ENCODE assay signal across 24 mouse cellular contexts in genomic region chr2:57269690-57270435, GRCm38 (mm10). TPM values are rescaled to one million over a fixed set of nuclear protein-coding genes. Genes with fewer than 3 reads are reported as not detected.
A peak's percentile ranks its signal among the peaks of the same experiment; 100 is the strongest.
DNase-seq lines count a peak whose midpoint lies in the region; ATAC-seq lines count a peak whose summit lies in the region.
"Had no signal": no experiment of that assay in that cellular context is flagged by ENCODE, and none has a peak within 500 bp of the region (broad histone marks: within the 10 kb centered on the region; RNA-seq: fewer than 3 reads in every experiment).

No protein-coding gene starts in this region.

- peaks cover 40% of the 10 kb centered on the region for H3K4me1 ChIP-seq in forebrain, embryonic 10.5 days
- H3K4me1 ChIP-seq in forebrain, embryonic 11.5 days (replicated peaks; ENCODE audit: control insufficient read depth, insufficient read depth, low read length) = peaks cover 5% of the 10 kb centered on the region; the same call in 1 of the 2 replicates
- H3K4me1 ChIP-seq in kidney, embryonic 16.5 days (ENCODE audit: insufficient read depth, low read length) = 0 out of 2 replicates have a peak, but pooled peaks cover 3% of the 10 kb centered on the region
- no peaks in the 10 kb centered on the region for H3K4me1 ChIP-seq in intestine, embryonic 15.5 days (replicated peaks)
- H3K4me1 ChIP-seq: hindbrain, embryonic 12.5 days had no signal

- H3K27ac ChIP-seq in forebrain, embryonic 10.5 days = 0 out of 2 replicates have a peak overlapping the region, but pooled peaks have one; percentile 3
- no peak overlapping the region for H3K27ac ChIP-seq in forebrain, embryonic 11.5 days (ENCODE audit: low read depth, low read length)
- no peak overlapping the region for H3K27ac ChIP-seq in kidney, embryonic 16.5 days (ENCODE audit: low read length)
- no peak overlapping the region for H3K27ac ChIP-seq in intestine, embryonic 15.5 days
- H3K27ac ChIP-seq: forebrain, embryonic 13.5 days; heart, adult 2 months; heart, embryonic 13.5 days; hindbrain, embryonic 12.5 days; midbrain, embryonic 12.5 days had no signal

- peaks cover 8% of the 10 kb centered on the region for H3K36me3 ChIP-seq in forebrain, embryonic 10.5 days (replicated peaks)
- no peaks in the 10 kb centered on the region for H3K36me3 ChIP-seq in forebrain, embryonic 11.5 days (ENCODE audit: control insufficient read depth, insufficient read depth, low read length)
- H3K36me3 ChIP-seq in kidney, embryonic 16.5 days (ENCODE audit: insufficient read depth, low read length) = no peaks in the 10 kb centered on the region
- H3K36me3 ChIP-seq in intestine, embryonic 15.5 days = no peaks in the 10 kb centered on the region
- H3K36me3 ChIP-seq: heart, embryonic 13.5 days; hindbrain, embryonic 12.5 days; midbrain, embryonic 12.5 days had no signal

- no peak for DNase-seq in forebrain, embryonic 10.5 days (ENCODE audit: extremely low spot score, low spot score)
- no peak for DNase-seq in forebrain, embryonic 11.5 days (ENCODE audit: low spot score)
- no peak for DNase-seq in kidney, adult 11 months
- peak; percentile 63 for DNase-seq in skeletal muscle tissue, adult 2 months (ENCODE audit: low read depth, low spot score)
- no peak for DNase-seq in frontal cortex, postnatal 25 days (ENCODE audit: low spot score in 2 of 2)
- DNase-seq: adrenal gland, postnatal 10 days; cerebellum, adult 18-20 months; gastrocnemius, postnatal 10 days; heart, adult 2 months; heart, postnatal 14 days; kidney, adult 9 months; layer of hippocampus, adult 9-11 months; liver; liver, postnatal 0 days; right cerebral cortex, postnatal 14 days; thymus, adult 18-20 months; thymus, postnatal 36 days had no signal

- H3K4me2 ChIP-seq in forebrain, embryonic 11.5 days (ENCODE audit: low read depth, low read length, severe bottlenecking) = no peak overlapping the region
- H3K4me2 ChIP-seq in kidney, embryonic 16.5 days (replicated peaks; ENCODE audit: low read depth, low read length) = no peak overlapping the region
- H3K4me2 ChIP-seq in intestine, embryonic 15.5 days (replicated peaks) = no peak overlapping the region
- H3K4me2 ChIP-seq: forebrain, embryonic 13.5 days; heart, embryonic 13.5 days; hindbrain, embryonic 12.5 days; midbrain, embryonic 12.5 days had no signal

- H3K9ac ChIP-seq in forebrain, embryonic 11.5 days (ENCODE audit: low read length) = no peak overlapping the region
- no peak overlapping the region for H3K9ac ChIP-seq in kidney, embryonic 16.5 days (replicated peaks; ENCODE audit: low read length)
- no peak overlapping the region for H3K9ac ChIP-seq in intestine, embryonic 15.5 days
- H3K9ac ChIP-seq: forebrain, embryonic 13.5 days; heart, embryonic 13.5 days; hindbrain, embryonic 12.5 days; liver, postnatal 0 days; midbrain, embryonic 12.5 days had no signal

- ATAC-seq in forebrain, embryonic 11.5 days (replicated peaks; ENCODE audit: low FRiP score) = no peak
- peak; percentile 69; the same call in 1 of the 2 replicates for ATAC-seq in kidney, embryonic 16.5 days (ENCODE audit: low FRiP score, low TSS enrichment)
- ATAC-seq in intestine, embryonic 15.5 days = peak; percentile 73
- ATAC-seq: forebrain, embryonic 13.5 days; liver, postnatal 0 days; lung, postnatal 0 days had no signal

- H3K27me3 ChIP-seq in forebrain, embryonic 10.5 days (ENCODE audit: poor library complexity, severe bottlenecking) = peaks cover 5% of the 10 kb centered on the region; the same call in 1 of the 2 replicates
- no peaks in the 10 kb centered on the region for H3K27me3 ChIP-seq in forebrain, embryonic 11.5 days (ENCODE audit: control insufficient read depth, insufficient read depth, low read length)
- H3K27me3 ChIP-seq in kidney, embryonic 16.5 days (ENCODE audit: insufficient read depth, low read length) = no peaks in the 10 kb centered on the region
- H3K27me3 ChIP-seq in intestine, embryonic 15.5 days (replicated peaks) = no peaks in the 10 kb centered on the region
- H3K27me3 ChIP-seq: forebrain, embryonic 13.5 days; heart, embryonic 13.5 days; hindbrain, embryonic 12.5 days had no signal

- WGBS in forebrain, embryonic 10.5 days = 80% methylated on average over 13 of the region's 13 CpGs
- WGBS in forebrain, embryonic 11.5 days = 76% methylated on average over 13 of the region's 13 CpGs
- WGBS in kidney, embryonic 16.5 days = 46% methylated on average over 13 of the region's 13 CpGs
- 51% methylated on average over 13 of the region's 13 CpGs for WGBS in intestine, embryonic 15.5 days

- H3K4me3 ChIP-seq in forebrain, embryonic 10.5 days = no peak overlapping the region
- H3K4me3 ChIP-seq in forebrain, embryonic 11.5 days (ENCODE audit: low read depth, low read length) = no peak overlapping the region
- no peak overlapping the region for H3K4me3 ChIP-seq in kidney, embryonic 16.5 days (ENCODE audit: low read length)
- no peak overlapping the region for H3K4me3 ChIP-seq in intestine, embryonic 15.5 days (replicated peaks)
- H3K4me3 ChIP-seq: forebrain, embryonic 13.5 days; heart, adult 2 months; heart, embryonic 13.5 days; hindbrain, embryonic 12.5 days; midbrain, embryonic 12.5 days had no signal

- peaks cover 3% of the 10 kb centered on the region; the same call in 1 of the 2 replicates for H3K9me3 ChIP-seq in forebrain, embryonic 10.5 days
- no peaks in the 10 kb centered on the region for H3K9me3 ChIP-seq in forebrain, embryonic 11.5 days (ENCODE audit: control insufficient read depth, low read length)
- H3K9me3 ChIP-seq in kidney, embryonic 16.5 days (ENCODE audit: low read length) = no peaks in the 10 kb centered on the region
- no peaks in the 10 kb centered on the region for H3K9me3 ChIP-seq in intestine, embryonic 15.5 days
- H3K9me3 ChIP-seq: forebrain, embryonic 13.5 days; heart, embryonic 13.5 days; hindbrain, embryonic 12.5 days; midbrain, embryonic 12.5 days had no signal

RNA-seq across cellular contexts. Expression of gene Gpd2, which starts 32.4 kb away (rescaled TPM):
- 37.5 and 39.5 TPM in 2 replicates for polyA plus RNA-seq in forebrain, embryonic 10.5 days (2016; fragmentation: Nextera tagmentation; extraction: Ambion mirVana)
- polyA plus RNA-seq in forebrain, embryonic 11.5 days (2014; fragmentation: Nextera tagmentation; extraction: Ambion mirVana) = 29.0 and 29.4 TPM in 2 replicates
- 17.2 and 19.3 TPM in 2 replicates for polyA plus RNA-seq in kidney, embryonic 16.5 days (2015; fragmentation: Nextera tagmentation; extraction: Ambion mirVana)
- polyA plus RNA-seq in intestine, embryonic 15.5 days (2015; fragmentation: Nextera tagmentation; extraction: Ambion mirVana) = 21.0 and 22.2 TPM in 2 replicates
